Mouse (Mus musculus) T-cell, adult 66 days (primary cell): ENCODE results near the gene Vmn2r107. TPM values are rescaled to one million over a fixed set of nuclear protein-coding genes. Genes with fewer than 3 reads are reported as not detected.

ENCODE experiments used
- total RNA-seq, 2 experiments: library from RNA; stranded (reverse); gene quantifications; 3 replicates in 1 of 2; 4 replicates in 1 of 2; pipeline ENCODE4 v1.2.4; 2023

The Vmn2r107 gene
- total RNA-seq, result not detected

DNA sequence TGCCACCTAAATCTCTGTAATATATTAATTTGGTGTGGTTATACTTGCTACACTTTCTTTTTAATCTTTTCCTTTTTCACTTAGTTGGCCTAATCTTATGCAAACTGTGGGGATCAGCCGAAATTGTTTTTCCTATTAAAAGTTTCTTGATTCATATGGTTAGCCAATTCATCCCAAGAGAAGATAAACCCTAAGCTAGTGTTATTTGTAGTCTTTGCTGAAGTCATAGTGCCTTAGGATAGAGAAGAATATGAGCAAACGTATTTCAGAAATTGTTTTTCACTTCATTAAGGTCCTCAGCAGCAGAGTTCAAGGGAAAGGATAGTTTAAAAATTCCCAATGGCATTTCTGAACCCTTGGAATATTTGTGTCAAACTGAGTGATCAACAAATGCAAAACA, at the start of gene Vmn2r107:
Gene Vmn2r107 (plus strand): TSS at position 301 of the 400 bp plus-strand sequence.

GRCm38 (mm10) chr17:20413846-20414245, 68.8 kb downstream of the Vmn2r107 start, which contains the start of gene Vmn1r224:
Vmn1r224 (plus strand) TSS chr17:20414146.

Other genes starting within 250 kb of the Vmn2r107 start
- gene Fpr-rs7, start 231.0 kb upstream of the Vmn2r107 start, total RNA-seq, result not detected
- not detected for gene Fpr-rs6, start 162.1 kb upstream of the Vmn2r107 start, total RNA-seq
- gene Vmn2r105, start 110.2 kb upstream of the Vmn2r107 start, total RNA-seq, result not detected
- gene Vmn2r106, start 59.7 kb upstream of the Vmn2r107 start, total RNA-seq, result not detected
- gene Vmn1r224, start 68.9 kb downstream of the Vmn2r107 start, total RNA-seq, result not detected
- gene Vmn2r108, start 136.1 kb downstream of the Vmn2r107 start, total RNA-seq, result under 1 TPM in 1 of 2 experiments, not detected in 1; 0.12 TPM
- not detected for gene Vmn1r225, start 152.9 kb downstream of the Vmn2r107 start, total RNA-seq
- gene Vmn2r109, start 219.5 kb downstream of the Vmn2r107 start, total RNA-seq, result not detected